Mouse (Mus musculus): ENCODE data around the gene Ablim2.

DNA sequence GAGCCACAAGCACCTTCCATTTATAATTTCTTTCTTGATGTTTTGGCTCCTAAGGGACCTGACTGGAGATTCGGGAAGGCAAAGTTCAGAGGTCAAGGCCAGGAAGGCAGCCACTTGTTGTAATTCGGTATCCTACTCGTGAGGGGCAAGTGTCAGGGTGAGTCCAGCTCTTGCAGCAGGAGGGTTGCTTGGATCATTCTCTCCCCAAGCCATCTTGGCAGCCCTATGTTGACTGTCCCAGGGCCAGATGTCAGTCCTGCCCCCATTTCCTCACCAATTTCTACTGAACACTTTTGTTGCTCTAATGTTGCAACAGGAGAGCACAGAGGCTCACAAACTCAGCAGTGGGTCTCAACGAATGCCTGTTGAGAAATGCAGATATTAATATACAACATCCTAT is 140.4 kb downstream of the Ablim2 start:
- TF ChIP-seq POLR2A (IDR thresholded peaks at IDR 0.05; ENCODE audit: extremely low read depth, insufficient read depth, low read length) = no peak
- no peak for TF ChIP-seq CTCF (IDR thresholded peaks at IDR 0.05; ENCODE audit: extremely low read depth, insufficient read depth, low read length)
